Mouse (Mus musculus) cerebellum, postnatal 25 days (tissue): ENCODE data around the gene Proser3.
A peak's percentile ranks its signal among the peaks of the same experiment; 100 is the strongest.
"Not testable (repeated sequence)": the region's sequence is repeated elsewhere in the genome, so short reads cannot be mapped to it uniquely, and the experiment has no call there.

Source experiments
- DNase-seq, 2 experiments: peaks; one replicate each; pipeline ENCODE4 v3.0.0; 2021; ENCODE audit warnings: mixed read lengths in 2 of 2

The Proser3 gene

DNA sequence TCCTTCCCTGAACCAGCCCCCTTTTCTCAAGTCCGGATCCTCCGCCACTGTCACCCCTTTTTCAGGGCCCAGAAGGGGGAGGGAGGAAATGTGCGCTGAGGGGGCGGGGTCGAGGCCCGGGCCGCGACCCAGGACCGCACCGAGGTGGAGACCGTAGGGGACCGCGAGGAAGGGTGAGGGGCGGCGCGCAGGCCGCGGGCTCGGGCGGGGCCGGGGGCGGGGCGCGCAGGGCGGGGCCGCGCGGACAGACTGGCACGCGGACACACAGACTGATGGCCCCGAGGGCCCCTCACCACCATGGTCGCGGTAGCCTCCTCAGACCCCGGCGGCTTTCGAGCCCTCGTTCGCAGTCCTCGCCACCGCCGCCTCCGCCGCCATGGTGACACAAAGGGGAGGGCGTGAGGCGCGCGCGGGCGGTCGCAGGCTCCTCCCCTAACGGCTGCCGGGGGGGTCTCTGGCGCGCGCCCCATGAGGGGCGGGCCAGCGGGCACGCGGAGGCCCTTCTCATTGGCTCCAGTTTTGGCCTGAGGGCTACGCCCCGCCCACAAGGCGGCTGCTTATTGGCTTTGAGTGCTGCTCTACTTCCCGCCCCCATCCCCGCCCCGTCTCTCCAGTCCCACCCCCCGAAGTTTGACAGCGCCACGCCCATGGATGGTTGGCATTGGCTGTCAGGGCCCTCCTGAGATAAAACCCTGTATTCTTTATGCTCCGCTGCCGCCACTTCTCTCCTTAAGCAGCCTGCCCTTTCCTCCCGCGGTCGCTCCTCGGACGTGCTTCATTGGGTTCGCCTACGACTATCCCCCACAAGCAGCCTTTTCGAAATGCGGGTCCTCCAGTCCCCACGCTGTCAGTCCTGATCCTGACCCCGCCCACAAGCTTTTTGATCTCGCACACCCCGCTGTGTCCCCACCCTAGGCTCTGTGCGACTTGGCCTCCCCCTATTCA is 17.2 kb downstream of the Proser3 start, which contains the start of gene Arhgap33:
Gene Arhgap33, minus strand, starts transcription at position 428 of the 945 bp plus-strand sequence.
- peak; percentile 96 to 98 for DNase-seq

DNA sequence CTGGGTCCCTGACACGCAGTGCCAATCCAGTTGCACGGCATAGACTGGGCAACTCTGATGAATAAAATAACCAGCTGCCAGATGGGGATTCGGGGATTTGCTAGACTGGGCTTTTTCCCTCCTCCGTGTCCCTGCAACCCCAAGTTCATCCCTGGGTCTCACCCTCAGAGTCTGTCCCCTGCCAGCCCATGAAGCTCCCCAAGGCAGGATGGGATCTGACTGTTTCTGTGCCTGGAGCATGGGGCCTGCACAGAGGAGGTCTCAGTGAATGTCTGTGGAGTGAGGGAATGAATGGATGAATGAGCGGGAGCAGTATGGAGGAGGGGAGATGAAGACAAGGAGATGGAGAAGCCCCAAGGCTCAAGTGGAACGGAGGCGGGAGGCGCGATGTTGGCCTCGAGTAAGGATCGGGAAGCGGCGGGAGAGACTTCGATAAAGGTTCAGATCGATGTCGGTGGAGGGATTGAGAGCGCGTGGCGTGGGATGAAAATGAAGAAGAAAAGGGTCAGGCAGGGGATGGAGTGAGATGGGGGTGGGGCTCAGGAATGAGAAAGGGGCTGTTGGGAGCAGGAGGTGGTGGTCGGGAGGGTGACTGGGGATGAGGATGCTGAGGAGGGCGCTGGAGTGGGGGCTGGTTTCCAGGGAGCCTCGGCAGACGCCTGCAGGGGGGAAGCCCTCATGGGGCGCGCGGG is 18.0 kb downstream of the Proser3 start:
- DNase-seq, result peak in 1 of 2 experiments; percentile 31

DNA sequence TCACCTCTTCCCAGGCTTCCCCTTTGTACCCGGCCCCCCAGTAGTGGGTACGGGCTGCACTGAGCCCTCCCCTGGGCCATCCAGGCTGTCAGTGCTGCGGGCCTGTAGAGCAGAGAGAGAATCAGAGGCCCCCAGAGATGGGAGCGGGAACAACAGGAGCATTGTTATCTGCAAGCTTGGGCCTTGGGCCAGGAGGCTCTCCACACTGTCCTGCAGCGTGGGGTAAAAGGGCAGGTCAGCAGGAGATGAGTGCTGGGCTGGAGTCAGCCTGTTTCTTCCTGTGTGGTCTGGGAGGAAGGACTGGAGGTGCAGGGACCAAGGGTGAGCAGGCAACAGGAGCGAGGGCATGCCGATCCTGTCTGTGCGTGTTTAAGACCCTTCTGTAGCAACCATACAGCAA is 19.2 kb downstream of the Proser3 start:
- DNase-seq, result peak in 1 of 2 experiments; percentile 46

DNA sequence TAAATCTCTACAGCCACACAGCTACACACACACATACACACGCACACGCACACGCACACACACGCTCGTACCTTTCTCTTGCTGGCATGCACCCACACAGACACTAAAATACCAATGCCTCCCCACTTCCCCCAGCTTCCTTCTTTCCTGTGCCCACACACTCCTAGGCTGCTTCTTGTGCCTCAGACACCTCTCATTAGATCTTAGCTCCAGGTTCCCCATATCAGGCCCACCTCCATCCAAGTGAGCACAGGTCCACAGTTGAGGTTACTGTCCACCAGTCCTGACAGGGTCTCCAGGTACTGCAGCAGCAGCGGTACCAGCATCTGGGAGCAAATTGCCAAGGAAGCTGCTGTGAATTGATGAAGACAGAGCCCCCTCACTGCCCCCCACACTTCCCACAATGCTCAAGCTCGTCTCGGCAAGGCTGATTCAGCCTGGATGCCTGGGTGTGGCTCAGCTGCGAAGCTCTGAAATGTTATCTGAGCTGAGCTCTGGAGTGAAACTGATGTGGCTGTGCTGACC is 20.7 kb downstream of the Proser3 start:
- DNase-seq, result no peak

DNA sequence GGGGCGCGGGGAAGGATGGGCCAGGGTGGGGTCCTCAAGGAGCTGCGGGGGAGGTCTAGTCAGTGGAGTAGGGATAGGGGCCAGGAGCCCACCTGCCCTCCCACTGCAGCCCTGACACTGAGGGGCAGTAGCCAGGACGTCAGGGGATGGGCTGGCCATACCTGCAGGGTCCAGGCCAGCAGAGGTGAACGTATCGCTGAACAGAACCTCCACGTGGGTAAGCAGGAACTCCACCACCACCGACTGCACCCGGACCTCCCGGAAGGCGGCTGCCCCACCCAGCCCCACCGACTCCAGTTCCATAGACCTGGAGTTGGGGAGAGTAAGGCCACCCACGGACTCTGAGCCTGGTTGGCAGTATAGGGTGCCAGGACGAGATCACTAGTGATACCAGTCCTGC is 25.1 kb downstream of the Proser3 start:
- DNase-seq, result no peak

DNA sequence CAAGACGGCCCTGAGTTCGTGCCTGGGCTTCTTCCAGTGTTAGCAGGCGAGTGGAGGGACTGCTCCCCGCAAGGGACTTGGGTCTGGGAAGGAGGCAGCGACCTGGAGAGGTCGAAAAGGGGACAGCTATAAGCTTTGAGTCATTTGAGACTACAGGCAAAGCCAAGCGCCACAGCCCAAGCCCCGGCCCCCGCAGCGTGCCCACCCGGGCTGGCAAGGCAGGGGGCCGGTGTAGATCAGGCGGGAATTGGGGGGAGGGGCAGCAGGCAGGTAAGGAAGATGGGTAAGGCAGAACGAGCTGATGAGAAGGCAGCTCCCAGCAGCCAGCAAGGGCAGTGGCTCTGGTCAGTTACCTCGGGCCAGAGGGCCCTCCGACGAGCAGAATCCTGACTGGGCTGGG is 25.7 kb downstream of the Proser3 start:
- DNase-seq, result no peak

DNA sequence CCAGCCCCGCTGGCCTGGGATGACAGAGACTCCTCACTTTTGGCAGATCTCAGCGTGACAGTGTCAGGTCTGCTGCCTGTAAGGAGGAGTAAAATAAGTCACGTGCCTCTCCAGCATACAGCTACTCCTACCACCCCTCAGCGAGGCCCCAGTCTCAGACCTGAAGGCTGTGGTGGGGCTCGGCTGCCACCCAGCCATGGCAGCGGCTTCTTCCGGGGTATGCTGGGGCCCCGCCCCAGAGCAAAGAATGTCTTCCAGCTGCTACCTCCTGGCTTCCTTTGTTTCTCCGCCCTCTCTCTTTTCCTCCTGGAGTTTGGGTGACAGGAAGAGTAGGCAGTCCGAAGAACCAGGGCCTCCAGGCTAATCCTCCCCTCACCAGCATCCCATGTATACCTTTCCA is 26.1 kb downstream of the Proser3 start:
- DNase-seq, result no peak

DNA sequence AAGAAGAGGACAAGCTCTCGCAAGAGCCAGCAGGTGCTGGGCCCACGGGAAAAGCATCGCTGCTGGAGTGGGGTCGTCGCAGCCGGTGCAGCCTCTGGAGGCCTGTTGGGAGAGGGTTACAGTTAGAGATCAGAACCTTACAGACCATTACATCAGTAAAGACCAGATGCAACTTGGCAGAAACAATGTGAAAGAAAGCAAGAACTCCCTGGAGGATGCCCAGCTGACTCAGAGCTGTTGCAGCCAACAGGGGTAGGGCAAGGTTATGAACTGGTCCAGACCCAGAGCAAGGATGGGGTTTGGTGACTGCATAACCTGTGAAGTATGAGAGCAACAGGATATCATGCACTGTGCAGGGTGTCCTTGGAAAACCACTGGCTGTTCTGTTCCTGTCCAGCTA is 27.6 kb downstream of the Proser3 start:
- DNase-seq, result no peak

DNA sequence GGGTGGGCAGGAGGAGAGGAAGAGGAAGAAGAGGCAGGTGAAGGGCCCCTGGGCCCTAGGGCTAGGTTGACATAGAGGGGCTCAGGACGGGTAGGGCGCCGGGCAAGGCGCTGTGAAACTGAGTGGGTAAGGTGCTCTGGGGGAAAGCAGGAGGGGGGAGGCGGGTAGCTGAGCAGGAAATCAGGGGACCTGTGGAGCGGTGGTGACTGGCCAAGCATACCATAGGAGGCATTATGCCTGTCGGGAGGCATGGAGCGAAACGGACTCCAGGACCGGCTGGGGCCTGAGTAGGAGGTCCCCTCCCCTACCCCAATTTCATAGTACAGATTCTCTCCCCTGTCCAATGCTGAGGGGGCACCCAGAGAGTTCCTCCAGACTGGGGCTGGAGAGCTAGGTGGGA is 29.2 kb downstream of the Proser3 start:
- DNase-seq, result no peak

GRCm38 (mm10) chr7:30520856-30521255 is 31.2 kb downstream of the Proser3 start:
- peak; percentile 68 to 73 for DNase-seq

- DNase-seq, result peak; percentile 25 to 42
Observed at GRCm38 (mm10) chr7:30520396-30520795, 31.7 kb downstream of the Proser3 start.

- no peak for DNase-seq
Observed at GRCm38 (mm10) chr7:30518325-30518724, 33.8 kb downstream of the Proser3 start.

GRCm38 (mm10) chr7:30515003-30515760 is 36.9 kb downstream of the Proser3 start:
- no peak for DNase-seq

DNA sequence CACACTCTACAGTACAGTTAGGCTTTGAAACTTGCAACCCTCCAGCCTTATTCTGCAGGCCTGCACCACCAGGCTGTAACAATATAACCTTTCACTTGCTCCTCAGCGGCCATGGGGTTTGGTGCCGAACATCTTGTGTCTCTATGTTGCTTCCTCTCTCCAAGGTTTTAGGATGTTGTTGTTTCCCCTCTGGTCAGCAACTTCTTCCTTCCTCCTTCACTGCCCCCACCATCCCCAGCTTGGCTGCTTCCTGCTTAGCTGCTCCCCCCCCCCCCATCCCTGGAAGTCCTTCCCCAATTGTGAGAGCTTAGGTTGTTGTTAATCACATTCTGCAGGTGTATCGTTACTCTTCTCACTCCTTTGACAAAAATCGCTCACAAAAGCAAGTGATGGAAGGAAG is 44.0 kb downstream of the Proser3 start:
- no peak for DNase-seq

DNA sequence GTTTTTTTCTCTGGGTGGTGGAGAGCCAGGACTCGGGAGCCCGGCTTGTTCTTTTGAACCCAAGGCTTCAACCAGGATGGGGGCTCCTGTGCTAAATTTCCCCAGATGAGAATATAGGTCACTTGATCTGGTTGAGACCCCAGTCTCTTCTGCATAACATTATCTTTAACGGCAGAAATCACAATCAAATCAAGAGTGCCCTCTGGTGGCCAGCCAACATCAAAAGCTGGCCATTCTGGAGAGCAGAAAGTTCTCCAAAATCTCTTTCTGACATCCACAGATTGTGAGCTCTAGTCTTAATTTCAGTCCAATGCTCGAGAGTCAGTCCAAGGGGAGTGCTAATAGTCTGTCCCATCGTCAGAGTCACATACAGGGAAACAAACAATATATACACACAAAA is 50.9 kb downstream of the Proser3 start:
- DNase-seq, result not testable (repeated sequence)

GRCm38 (mm10) chr7:30495506-30496042 is 56.5 kb downstream of the Proser3 start:
- DNase-seq, result not testable (repeated sequence)

GRCm38 (mm10) chr7:30493401-30493931 is 58.6 kb downstream of the Proser3 start, which contains the start of gene Prodh2:
Prodh2 (plus strand) TSS chr7:30493622.
- DNase-seq, result no peak

- DNase-seq, result peak; percentile 88 to 94
Observed at GRCm38 (mm10) chr7:30492765-30493164, 59.3 kb downstream of the Proser3 start.

DNA sequence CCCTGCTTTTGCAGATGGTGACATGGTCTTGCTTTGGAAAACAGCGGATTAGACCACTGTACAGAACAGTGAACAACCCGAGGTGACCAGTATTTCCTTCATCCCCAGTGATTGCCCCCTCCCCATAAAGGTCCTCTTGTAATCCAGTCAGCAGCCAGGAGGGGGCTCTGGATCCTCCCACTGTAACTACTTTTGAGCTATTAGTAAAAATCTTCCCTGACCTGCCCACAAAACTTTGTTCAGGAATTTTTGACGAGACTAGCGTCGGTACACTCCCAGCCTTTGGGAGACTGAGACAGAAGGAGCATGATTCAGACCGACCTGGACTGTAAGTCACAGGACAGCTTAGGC is 61.2 kb downstream of the Proser3 start:
- no peak for DNase-seq

DNA sequence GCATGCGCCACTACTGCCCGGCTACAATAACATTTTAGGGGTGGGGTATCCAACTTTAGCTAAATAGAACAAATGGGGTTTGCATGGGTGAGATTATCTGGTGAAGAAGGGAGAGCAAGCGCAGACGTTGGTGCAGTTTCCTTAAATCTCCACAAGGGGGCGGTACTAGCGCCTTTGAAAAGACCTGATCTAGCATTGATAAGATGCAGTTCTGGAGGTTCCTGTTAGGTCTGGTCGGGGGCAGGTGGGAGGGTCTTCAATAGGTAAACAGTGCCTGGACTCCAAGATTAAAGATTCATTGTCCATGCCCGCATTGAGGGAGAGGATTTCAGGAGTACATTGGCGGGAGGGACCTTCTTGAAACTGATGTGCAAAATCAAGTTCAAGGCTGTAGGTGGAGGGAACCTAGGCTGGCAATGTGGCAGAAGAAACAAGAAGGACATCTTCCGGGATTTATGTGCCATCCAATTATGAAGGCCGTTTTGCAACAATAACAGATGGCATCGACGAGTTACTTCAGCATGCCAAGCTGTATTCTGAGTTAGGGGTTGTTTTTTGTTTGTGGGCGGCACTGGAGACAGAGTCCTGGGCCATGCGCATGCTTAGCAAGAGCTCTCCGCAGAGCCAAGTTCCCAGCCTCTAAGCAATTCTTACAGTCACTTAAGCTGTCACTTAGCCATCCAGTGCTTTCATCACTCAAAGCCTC is 61.7 kb downstream of the Proser3 start:
- peak; percentile 64 to 76 for DNase-seq
